Mouse (Mus musculus) cortical plate, adult 2 months (tissue): ENCODE results near the gene Lgr6.

Source experiments
- CTCF ChIP-seq: fragments of 200-500 bp; IDR thresholded peaks from 2 replicates; pipeline ENCODE4 v1.5.1; 2011; ENCODE audit warnings: mild to moderate bottlenecking, control low read depth, low read length; ENCODE audit not compliant: insufficient read depth; ENCODE audit errors: extremely low read depth
- POLR2A ChIP-seq: fragments of 200-500 bp; IDR thresholded peaks from 2 replicates; pipeline ENCODE4 v1.6.1; 2011; ENCODE audit warnings: mild to moderate bottlenecking, low read length, control low read depth; ENCODE audit not compliant: insufficient read depth; ENCODE audit errors: extremely low read depth

DNA sequence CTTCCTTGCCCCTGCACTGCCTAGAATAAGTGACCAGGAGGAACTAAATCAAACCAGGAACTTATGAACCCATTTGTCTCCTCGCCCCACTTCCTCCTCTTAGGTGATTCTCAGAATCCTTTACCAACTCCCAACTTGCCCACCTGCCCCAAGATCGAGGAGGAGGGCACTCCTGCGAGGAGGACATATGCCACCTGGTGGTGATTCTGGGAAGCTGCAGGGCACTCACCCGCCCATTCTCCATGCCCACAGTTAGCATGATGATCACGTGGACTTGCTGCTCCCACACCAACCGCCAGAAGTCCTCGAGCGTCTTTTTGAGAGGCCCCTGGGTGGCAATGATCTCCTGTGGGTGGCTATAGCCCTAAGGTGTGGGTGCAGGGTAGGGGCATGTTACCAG, 7.6 kb upstream of the Lgr6 start:
- TF ChIP-seq CTCF (peak; percentile 80), POLR2A (no peak)
